Mouse (Mus musculus) heart, postnatal 14 days (tissue): ENCODE measurements around the gene Igsf9b. TPM values are rescaled to one million over a fixed set of nuclear protein-coding genes. Genes with fewer than 3 reads are reported as not detected.

Experiments
- DNase-seq, 2 experiments: peaks; one replicate each; pipeline ENCODE4 v3.0.0; 2021 to 2022
- intact Hi-C: fragments of 180-260 bp; cut with DNase I; formaldehyde crosslinking; loops from one replicate; pipeline ENCODE4 v1.15.1; 2025
- total RNA-seq, 2 experiments: library from RNA; stranded (reverse); gene quantifications; 2 replicates each; pipeline ENCODE4 v1.2.3; 2021

The Igsf9b gene
- total RNA-seq, 2 experiments from 2014 or later: 7.0 to 8.0 TPM

DNA sequence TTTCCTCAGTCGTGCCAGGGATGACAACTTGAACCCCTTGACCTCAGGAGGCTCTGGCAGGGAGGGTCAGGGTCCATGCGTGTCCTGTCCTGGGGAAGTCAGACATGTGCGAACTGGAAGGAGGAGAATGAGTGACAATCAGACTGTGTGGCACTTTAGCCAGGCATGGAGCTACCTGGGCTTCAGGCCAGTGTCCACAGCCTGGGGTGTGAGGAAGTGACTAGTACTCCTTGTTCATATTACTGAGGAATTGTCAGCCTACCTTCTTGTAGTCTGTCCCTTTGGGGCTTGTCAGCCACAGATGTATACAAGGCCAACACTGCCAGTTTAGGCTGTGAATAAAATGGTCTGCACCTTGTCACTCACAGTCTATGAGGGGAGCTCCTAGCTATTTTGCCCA lies 24.4 kb downstream of the Igsf9b start:
- intact Hi-C loops: no loop called here

DNA sequence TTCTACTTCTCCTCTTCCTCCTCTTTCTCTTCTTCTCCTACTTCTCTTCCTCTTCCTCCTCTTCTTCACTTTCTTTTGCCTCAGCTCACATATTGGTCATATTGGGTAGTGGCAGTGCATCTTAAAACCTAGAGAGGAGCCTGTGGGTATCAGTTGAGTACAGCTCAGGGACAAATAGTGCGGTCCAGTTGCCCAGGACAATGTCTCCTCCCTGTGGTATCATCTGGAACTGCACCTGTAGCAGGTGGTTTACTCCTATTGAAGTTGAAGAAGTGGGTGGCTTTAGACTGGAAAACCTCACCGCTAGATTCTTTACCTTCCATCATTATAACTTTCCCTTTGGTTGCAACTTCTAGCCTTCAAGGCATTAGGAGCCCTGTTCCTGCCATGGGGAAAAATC lies 26.9 kb downstream of the Igsf9b start:
- intact Hi-C loops: loop anchor here (1.0 to 5.0 kb wide), 3 partner anchors 149 to 252 kb away; no protein-coding TSS in a partner anchor
- DNase-seq: peak; percentile 68 to 80

More for the DNA sequence above, 24.4 kb downstream of the Igsf9b start:
- no peak for DNase-seq

DNA sequence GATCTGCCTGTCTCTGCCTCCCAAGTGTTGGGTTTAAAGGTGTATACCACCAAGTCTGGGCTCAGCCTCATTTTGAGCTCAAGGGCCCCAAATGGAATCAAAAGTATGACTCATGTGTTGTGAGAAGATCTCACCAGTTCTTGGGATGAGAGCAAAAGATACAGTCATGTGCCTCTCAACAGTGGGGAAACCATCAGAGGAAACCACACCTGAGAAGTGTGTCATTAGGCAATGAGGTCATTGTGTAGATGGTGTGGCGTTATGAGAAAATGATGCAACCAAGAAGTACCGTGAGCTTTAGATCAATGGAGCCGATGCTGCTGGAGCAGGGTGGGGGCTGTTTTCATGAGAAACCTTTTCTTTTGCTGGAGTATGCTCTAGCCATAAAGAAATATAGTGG lies 28.6 kb downstream of the Igsf9b start:
- no peak for DNase-seq

GRCm38 (mm10) chr9:27330374-27330773 lies 31.4 kb downstream of the Igsf9b start:
- DNase-seq: no peak
- intact Hi-C loops: no loop called here

More for the DNA sequence above, 28.6 kb downstream of the Igsf9b start:
- intact Hi-C loops: loop anchor here (2.0 to 5.0 kb wide), 2 partner anchors 150 to 223 kb away; no protein-coding TSS in a partner anchor

- no peak for DNase-seq
- intact Hi-C loops: no loop called here
Measured at GRCm38 (mm10) chr9:27331538-27331937, 32.5 kb downstream of the Igsf9b start.

GRCm38 (mm10) chr9:27334895-27335294 lies 35.9 kb downstream of the Igsf9b start:
- intact Hi-C loops: no loop called here
- DNase-seq: no peak

DNA sequence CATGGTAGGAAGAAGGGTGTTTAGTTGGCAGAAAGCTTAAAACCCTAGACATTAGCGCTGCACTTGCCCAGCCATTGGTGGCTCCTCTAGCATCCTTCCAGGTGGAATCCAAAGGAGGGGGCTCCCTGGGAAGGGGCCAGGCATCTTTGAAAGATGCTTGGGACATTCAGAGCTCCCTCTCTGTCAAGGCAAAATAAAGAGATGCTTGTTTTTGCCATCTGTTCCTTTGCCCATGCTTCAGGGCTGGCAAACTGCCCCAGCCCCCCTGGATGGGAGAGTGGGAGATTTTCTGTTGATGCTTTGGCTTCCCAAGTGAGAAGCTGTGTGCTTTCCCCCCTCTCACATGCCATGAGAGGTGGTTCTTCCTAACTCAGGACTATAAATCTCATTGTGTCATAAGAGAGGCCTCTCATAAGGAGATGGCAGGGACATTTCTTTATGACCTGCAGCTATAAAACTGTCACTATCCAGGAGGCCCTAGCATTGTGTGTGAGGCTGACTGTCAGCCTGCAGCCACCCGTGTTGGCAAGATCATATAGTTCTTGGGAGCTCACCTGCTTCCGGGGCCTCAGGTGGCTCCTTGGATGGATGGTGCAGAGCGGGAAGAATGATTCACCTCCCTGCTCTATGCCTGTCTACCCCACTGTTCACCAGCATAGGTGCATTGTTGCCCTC lies 38.1 kb downstream of the Igsf9b start:
- intact Hi-C loops: no loop called here
- no peak for DNase-seq

- DNase-seq: no peak
- intact Hi-C loops: no loop called here
Measured at GRCm38 (mm10) chr9:27339168-27339567, 40.2 kb downstream of the Igsf9b start.

DNA sequence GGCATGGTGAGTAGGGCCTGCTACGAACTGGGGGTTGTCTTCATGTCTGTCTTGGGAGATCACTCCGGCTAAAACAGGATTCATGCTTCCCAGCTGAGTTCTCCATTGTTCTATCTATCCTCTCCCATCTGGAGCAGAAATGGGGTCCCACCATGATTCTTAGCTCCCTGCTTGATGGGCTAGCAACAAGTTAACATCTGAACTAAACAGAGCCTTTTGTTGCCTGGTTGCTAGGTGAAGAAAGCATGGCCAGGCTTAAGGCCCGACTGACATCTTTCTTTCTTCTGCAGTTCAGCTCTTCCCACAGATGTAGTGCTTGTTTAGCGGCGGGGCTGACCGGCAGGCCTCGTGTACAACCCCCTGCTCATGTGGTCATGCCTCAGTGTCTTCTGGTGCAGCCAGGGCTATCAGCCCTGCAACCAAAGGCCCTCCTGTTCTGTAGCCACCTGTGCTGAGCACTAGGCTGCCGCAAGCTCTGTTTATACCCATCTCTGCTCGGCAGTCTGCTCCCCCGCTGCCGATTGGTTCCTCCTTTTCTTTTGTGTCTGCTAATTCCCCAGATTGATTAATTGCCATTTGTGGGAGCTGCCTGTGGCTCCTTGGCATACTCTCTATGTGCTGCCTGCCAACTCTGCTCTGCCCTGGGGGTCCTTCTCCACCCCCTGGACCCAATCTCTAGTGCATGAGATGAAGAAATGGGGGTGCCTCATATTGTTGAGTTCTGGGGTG lies 47.7 kb downstream of the Igsf9b start:
- no peak for DNase-seq
- intact Hi-C loops: no loop called here

DNA sequence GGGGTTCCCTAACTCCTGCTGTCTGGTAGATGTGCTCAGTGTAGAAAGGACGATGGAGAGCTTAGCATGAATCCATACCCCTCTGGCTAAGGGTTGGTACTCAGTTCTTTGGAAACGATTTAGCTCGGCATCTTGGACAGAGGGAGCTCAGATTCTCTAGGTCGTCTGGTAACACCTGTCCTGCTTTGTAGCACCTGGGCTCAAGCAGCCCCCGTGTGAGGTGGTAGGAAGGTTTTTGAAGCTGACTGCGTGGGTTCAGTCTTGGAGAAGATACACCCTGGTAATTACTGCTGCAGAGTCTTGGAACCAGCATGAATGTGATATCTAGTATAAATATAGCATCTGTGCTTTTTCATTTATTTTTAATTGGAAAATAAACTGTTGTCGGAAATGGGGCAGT lies 54.1 kb downstream of the Igsf9b start:
- intact Hi-C loops: no loop called here
- no peak for DNase-seq

- DNase-seq: no peak
- intact Hi-C loops: no loop called here
Measured at GRCm38 (mm10) chr9:27357893-27358292, 58.9 kb downstream of the Igsf9b start.

DNA sequence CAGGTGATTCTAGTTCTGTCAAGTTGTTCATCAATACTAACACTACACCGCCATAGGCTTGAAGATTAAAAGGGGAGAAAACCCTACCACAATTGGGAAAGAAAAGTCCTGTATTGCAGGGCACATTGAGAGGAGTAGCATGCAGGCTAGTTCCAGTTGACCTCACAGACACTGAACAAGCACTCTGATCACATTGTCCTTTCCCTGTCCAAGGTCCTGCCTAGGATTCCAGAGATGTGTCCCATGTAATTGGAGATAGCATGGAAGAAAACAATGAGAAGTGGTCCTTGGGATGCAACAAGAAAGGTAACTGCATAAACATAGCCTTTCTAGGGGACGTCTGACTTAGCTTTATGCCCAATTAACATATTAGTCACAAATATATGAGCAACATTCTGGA lies 68.2 kb downstream of the Igsf9b start:
- peak in 1 of 2 experiments; percentile 7 for DNase-seq
- intact Hi-C loops: no loop called here

- DNase-seq: no peak
- intact Hi-C loops: no loop called here
Measured at GRCm38 (mm10) chr9:27369108-27369507, 70.1 kb downstream of the Igsf9b start.

DNA sequence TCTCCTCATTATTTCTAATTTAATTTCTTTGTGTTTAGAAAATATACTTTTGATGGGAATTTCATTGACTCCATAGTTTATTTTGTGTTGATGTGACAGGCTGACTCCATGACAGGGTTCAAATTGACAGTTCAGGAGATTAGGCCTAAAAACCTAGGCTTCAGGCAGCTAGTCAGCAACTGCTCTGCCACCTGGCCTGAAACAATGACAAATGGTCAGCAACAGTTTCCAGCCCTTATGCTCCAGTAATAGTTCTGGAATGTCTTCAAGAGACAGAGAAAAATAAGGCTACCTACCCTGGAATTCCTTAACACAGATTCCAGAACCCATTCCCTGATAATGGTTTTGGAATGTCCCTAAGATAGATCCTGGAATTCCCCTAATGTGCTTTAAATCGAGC lies 76.7 kb downstream of the Igsf9b start:
- intact Hi-C loops: no loop called here
- DNase-seq: no peak

GRCm38 (mm10) chr9:27386951-27387350 lies 87.9 kb downstream of the Igsf9b start:
- DNase-seq: no peak
- intact Hi-C loops: no loop called here

- DNase-seq: no peak
- intact Hi-C loops: no loop called here
Measured at GRCm38 (mm10) chr9:27396500-27396899, 97.5 kb downstream of the Igsf9b start, which contains the start of gene Spata19. Gene Spata19 (plus strand): TSS chr9:27396800.

DNA sequence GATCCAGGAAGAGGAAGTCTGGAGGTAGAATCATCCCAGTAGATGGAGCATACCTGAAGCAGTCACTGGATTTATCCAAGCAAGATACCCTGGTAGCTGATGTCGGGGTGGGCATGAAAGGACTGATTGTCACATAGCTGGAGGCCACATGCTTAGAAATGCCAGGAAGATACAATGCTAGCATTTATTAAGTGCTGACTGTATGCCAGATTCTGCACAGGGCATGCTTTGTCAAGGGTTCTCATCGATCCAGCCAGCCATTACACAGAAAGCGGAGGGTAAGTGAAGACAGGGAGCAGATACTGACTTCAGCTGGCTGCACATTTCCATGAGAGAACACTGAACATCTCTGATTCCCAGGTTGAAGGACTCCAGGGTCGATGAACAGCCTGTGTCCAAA lies 102.2 kb downstream of the Igsf9b start:
- intact Hi-C loops: no loop called here
- no peak for DNase-seq

Other genes with a start within 250 kb of the Igsf9b start
- 10 to 100 TPM; 16.8 to 17.3 TPM for gene Jam3, start 143.8 kb upstream of the Igsf9b start, total RNA-seq
- not detected for gene Spata19, start 97.6 kb downstream of the Igsf9b start, total RNA-seq